Mouse (Mus musculus): ENCODE measurements around the gene Cemip. TPM values are rescaled to one million over a fixed set of nuclear protein-coding genes. Genes with fewer than 3 reads are reported as not detected.
"Not testable (repeated sequence)": the region's sequence is repeated elsewhere in the genome, so short reads cannot be mapped to it uniquely, and the experiment has no call there.

The Cemip gene
- polyA plus RNA-seq, 2 experiments: 0.59 to 0.83 TPM

- Histone ChIP-seq H3K27ac (replicated peaks; ENCODE audit: low read depth, low read length) (peak overlapping the region; percentile 89), H3K9ac (ENCODE audit: low read depth, low read length, severe bottlenecking) (peak overlapping the region; percentile 80), H3K9me3 (ENCODE audit: control insufficient read depth, low read length) (no peaks in the 10 kb centered on the region), H3K4me3 (replicated peaks; ENCODE audit: low read length) (peak overlapping the region; percentile 65), H3K36me3 (ENCODE audit: control insufficient read depth, insufficient read depth, low read length) (peaks cover 21% of the 10 kb centered on the region), H3K4me1 (ENCODE audit: control insufficient read depth, insufficient read depth, low read length) (peaks cover 14% of the 10 kb centered on the region), H3K4me2 (replicated peaks; ENCODE audit: low read depth, low read length, severe bottlenecking) (peak overlapping the region; percentile 63), H3K27me3 (ENCODE audit: control insufficient read depth, insufficient read depth, low read length) (no peaks in the 10 kb centered on the region)
- TF ChIP-seq POLR2A (IDR thresholded peaks at IDR 0.05; ENCODE audit: borderline replicate concordance, extremely low read depth, insufficient read depth, insufficient read length): peak; percentile 89; the same call in 1 of the 2 replicates
- ATAC-seq (ENCODE audit: low FRiP score, low read depth) (peak; percentile 94), DNase-seq (ENCODE audit: low spot score) (peak; percentile 98)
- 5% methylated on average over 42 of the region's 44 CpGs for WGBS
Measured at GRCm38 (mm10) chr7:83891433-83892332, 194.6 kb downstream of the Cemip start.

- H3K27me3 ChIP-seq (ENCODE audit: control insufficient read depth, insufficient read depth, low read length); H3K4me2 ChIP-seq (replicated peaks; ENCODE audit: low read depth, low read length, severe bottlenecking); DNase-seq (ENCODE audit: low spot score); H3K9me3 ChIP-seq (ENCODE audit: control insufficient read depth, low read length); ATAC-seq (ENCODE audit: low FRiP score, low read depth); H3K27ac ChIP-seq (replicated peaks; ENCODE audit: low read depth, low read length); H3K4me3 ChIP-seq (replicated peaks; ENCODE audit: low read length); H3K9ac ChIP-seq (ENCODE audit: low read depth, low read length, severe bottlenecking); H3K36me3 ChIP-seq (ENCODE audit: control insufficient read depth, insufficient read depth, low read length): not testable (repeated sequence)
- WGBS: 88% methylated on average over 5 of the region's 5 CpGs
- H3K4me1 ChIP-seq (ENCODE audit: control insufficient read depth, insufficient read depth, low read length): peaks cover 15% of the 10 kb centered on the region
Measured at GRCm38 (mm10) chr7:83889946-83890345, 196.4 kb downstream of the Cemip start.

GRCm38 (mm10) chr7:83889383-83889782, 196.9 kb downstream of the Cemip start:
- Histone ChIP-seq H3K36me3 (ENCODE audit: control insufficient read depth, insufficient read depth, low read length) (0 out of 2 replicates have a peak, but pooled peaks cover under 1% of the 10 kb centered on the region), H3K9me3 (ENCODE audit: control insufficient read depth, low read length) (no peaks in the 10 kb centered on the region), H3K9ac (ENCODE audit: low read depth, low read length, severe bottlenecking) (no peak overlapping the region), H3K27ac (replicated peaks; ENCODE audit: low read depth, low read length) (no peak overlapping the region), H3K4me1 (ENCODE audit: control insufficient read depth, insufficient read depth, low read length) (peaks cover 18% of the 10 kb centered on the region), H3K27me3 (ENCODE audit: control insufficient read depth, insufficient read depth, low read length) (no peaks in the 10 kb centered on the region), H3K4me2 (replicated peaks; ENCODE audit: low read depth, low read length, severe bottlenecking) (no peak overlapping the region), H3K4me3 (replicated peaks; ENCODE audit: low read length) (no peak overlapping the region)
- DNase-seq (ENCODE audit: low spot score) (no peak), ATAC-seq (ENCODE audit: low FRiP score, low read depth) (no peak)
- TF ChIP-seq POLR2A (IDR thresholded peaks at IDR 0.05; ENCODE audit: borderline replicate concordance, extremely low read depth, insufficient read depth, insufficient read length): no peak
- 62% methylated on average over 3 of the region's 3 CpGs for WGBS

GRCm38 (mm10) chr7:83886366-83887129, 199.8 kb downstream of the Cemip start:
- Histone ChIP-seq H3K4me3 (replicated peaks; ENCODE audit: low read length) (no peak overlapping the region), H3K36me3 (ENCODE audit: control insufficient read depth, insufficient read depth, low read length) (no peaks in the 10 kb centered on the region), H3K27ac (replicated peaks; ENCODE audit: low read depth, low read length) (no peak overlapping the region), H3K4me2 (replicated peaks; ENCODE audit: low read depth, low read length, severe bottlenecking) (no peak overlapping the region), H3K9me3 (ENCODE audit: control insufficient read depth, low read length) (no peaks in the 10 kb centered on the region), H3K4me1 (ENCODE audit: control insufficient read depth, insufficient read depth, low read length) (peaks cover 20% of the 10 kb centered on the region), H3K9ac (ENCODE audit: low read depth, low read length, severe bottlenecking) (no peak overlapping the region), H3K27me3 (ENCODE audit: control insufficient read depth, insufficient read depth, low read length) (no peaks in the 10 kb centered on the region)
- no peak for TF ChIP-seq POLR2A (IDR thresholded peaks at IDR 0.05; ENCODE audit: borderline replicate concordance, extremely low read depth, insufficient read depth, insufficient read length)
- DNase-seq (ENCODE audit: low spot score) (no peak), ATAC-seq (ENCODE audit: low FRiP score, low read depth) (no peak)
- WGBS: 95% methylated on average over 6 of the region's 6 CpGs

GRCm38 (mm10) chr7:83885835-83886234, 200.5 kb downstream of the Cemip start:
- WGBS: 90% methylated on average over 4 of the region's 4 CpGs
- H3K9me3 ChIP-seq (ENCODE audit: control insufficient read depth, low read length): no peaks in the 10 kb centered on the region
- no peaks in the 10 kb centered on the region for H3K27me3 ChIP-seq (ENCODE audit: control insufficient read depth, insufficient read depth, low read length)
- TF ChIP-seq POLR2A (IDR thresholded peaks at IDR 0.05; ENCODE audit: borderline replicate concordance, extremely low read depth, insufficient read depth, insufficient read length): no peak
- no peak overlapping the region for H3K4me3 ChIP-seq (replicated peaks; ENCODE audit: low read length)
- no peak overlapping the region for H3K9ac ChIP-seq (ENCODE audit: low read depth, low read length, severe bottlenecking)
- DNase-seq (ENCODE audit: low spot score) (no peak), ATAC-seq (ENCODE audit: low FRiP score, low read depth) (no peak)
- no peak overlapping the region for H3K27ac ChIP-seq (replicated peaks; ENCODE audit: low read depth, low read length)
- no peaks in the 10 kb centered on the region for H3K36me3 ChIP-seq (ENCODE audit: control insufficient read depth, insufficient read depth, low read length)
- peaks cover 27% of the 10 kb centered on the region for H3K4me1 ChIP-seq (ENCODE audit: control insufficient read depth, insufficient read depth, low read length)
- H3K4me2 ChIP-seq (replicated peaks; ENCODE audit: low read depth, low read length, severe bottlenecking): no peak overlapping the region

All from limb, embryonic 14.5 days (tissue).